Mouse (Mus musculus): ENCODE data around the gene Arsb. TPM values are rescaled to one million over a fixed set of nuclear protein-coding genes. Genes with fewer than 3 reads are reported as not detected.
A peak's percentile ranks its signal among the peaks of the same experiment; 100 is the strongest.

Gene Arsb
- total RNA-seq, 2 experiments from 2014 or later = 2.4 to 3.3 TPM

GRCm38 (mm10) chr13:93762879-93763278, 8.6 kb upstream of the Arsb start:
- intact Hi-C loops (cut with DNase I) = no loop called here
- Histone ChIP-seq H3K4me3 (no peak overlapping the region), H3K27ac (no peak overlapping the region)
- no peak for TF ChIP-seq CTCF (IDR thresholded peaks at IDR 0.05)
- DNase-seq = no peak

GRCm38 (mm10) chr13:93764321-93764973, 7.0 kb upstream of the Arsb start:
- Histone ChIP-seq H3K27ac (no peak overlapping the region), H3K4me3 (no peak overlapping the region)
- DNase-seq = no peak
- no peak for TF ChIP-seq CTCF (IDR thresholded peaks at IDR 0.05)
- intact Hi-C loops (cut with DNase I) = no loop called here

GRCm38 (mm10) chr13:93771031-93771587, 321 bp upstream of the Arsb start:
- no peak for TF ChIP-seq CTCF (IDR thresholded peaks at IDR 0.05)
- intact Hi-C loops (cut with DNase I) = no loop called here

GRCm38 (mm10) chr13:93772279-93772636, 828 bp downstream of the Arsb start:
- intact Hi-C loops (cut with DNase I) = no loop called here
- Histone ChIP-seq H3K4me3 (peak overlapping the region; percentile 84), H3K27ac (peak overlapping the region; percentile 96)
- no peak for TF ChIP-seq CTCF (IDR thresholded peaks at IDR 0.05)
- no peak for DNase-seq

More at GRCm38 (mm10) chr13:93771031-93771587, 321 bp upstream of the Arsb start:
- no peak for DNase-seq
- peak overlapping the region; percentile 96 for H3K27ac ChIP-seq
- peak overlapping the region; percentile 84 for H3K4me3 ChIP-seq

GRCm38 (mm10) chr13:93772861-93773260, 1.4 kb downstream of the Arsb start:
- H3K27ac ChIP-seq = peak overlapping the region; percentile 96; the same call in 1 of the 2 replicates
- no peak for TF ChIP-seq CTCF (IDR thresholded peaks at IDR 0.05)
- no peak for DNase-seq
- peak overlapping the region; percentile 84; the same call in 1 of the 2 replicates for H3K4me3 ChIP-seq
- intact Hi-C loops (cut with DNase I) = no loop called here

GRCm38 (mm10) chr13:93773704-93774315, 2.4 kb downstream of the Arsb start:
- TF ChIP-seq CTCF (IDR thresholded peaks at IDR 0.05) = no peak
- intact Hi-C loops (cut with DNase I) = no loop called here
- no peak for DNase-seq
- no peak overlapping the region for H3K4me3 ChIP-seq
- H3K27ac ChIP-seq = no peak overlapping the region

- intact Hi-C loops (cut with DNase I) = no loop called here
- Histone ChIP-seq H3K27ac (no peak overlapping the region), H3K4me3 (no peak overlapping the region)
- TF ChIP-seq CTCF (IDR thresholded peaks at IDR 0.05) = no peak
- DNase-seq = no peak
Measured at GRCm38 (mm10) chr13:93782823-93783222, 11.4 kb downstream of the Arsb start.

GRCm38 (mm10) chr13:93785329-93785728, 13.9 kb downstream of the Arsb start:
- TF ChIP-seq CTCF (IDR thresholded peaks at IDR 0.05) = peak; percentile 33
- Histone ChIP-seq H3K27ac (no peak overlapping the region), H3K4me3 (no peak overlapping the region)
- no peak for DNase-seq
- intact Hi-C loops (cut with DNase I) = no loop called here

- intact Hi-C loops (cut with DNase I) = no loop called here
- Histone ChIP-seq H3K4me3 (no peak overlapping the region), H3K27ac (no peak overlapping the region)
- DNase-seq = no peak
- no peak for TF ChIP-seq CTCF (IDR thresholded peaks at IDR 0.05)
Measured at GRCm38 (mm10) chr13:93786051-93786450, 14.6 kb downstream of the Arsb start.

GRCm38 (mm10) chr13:93787647-93788046, 16.2 kb downstream of the Arsb start:
- no peak overlapping the region for H3K27ac ChIP-seq
- peak; percentile 24 for DNase-seq
- no peak for TF ChIP-seq CTCF (IDR thresholded peaks at IDR 0.05)
- H3K4me3 ChIP-seq = no peak overlapping the region
- intact Hi-C loops (cut with DNase I) = no loop called here

- intact Hi-C loops (cut with DNase I) = loop anchor here (5.0 to 10.0 kb wide), 3 partner anchors 264 to 412 kb away; partner anchors contain the start of gene Lhfpl2
- peak; percentile 66 for TF ChIP-seq CTCF (IDR thresholded peaks at IDR 0.05)
- no peak overlapping the region for H3K27ac ChIP-seq
- DNase-seq = no peak
- H3K4me3 ChIP-seq = no peak overlapping the region
Measured at GRCm38 (mm10) chr13:93792945-93793642, 21.7 kb downstream of the Arsb start.

- Histone ChIP-seq H3K27ac (no peak overlapping the region), H3K4me3 (no peak overlapping the region)
- intact Hi-C loops (cut with DNase I) = loop anchor here (5.0 to 10.0 kb wide), 3 partner anchors 264 to 411 kb away; partner anchors contain the start of gene Lhfpl2
- no peak for TF ChIP-seq CTCF (IDR thresholded peaks at IDR 0.05)
- DNase-seq = no peak
Measured at GRCm38 (mm10) chr13:93793643-93794182, 22.3 kb downstream of the Arsb start.
